Mouse (Mus musculus): ENCODE measurements at regions not wholly inside any gene's neighbourhood (a gene's known extent, or its start where the extent isn't known, plus 50 kb on each side); places are given as distances from the start of the nearest gene placed in this dataset.

GRCm38 (mm10) chr11:35065959-35066414, 55.0 kb upstream of the Slit3 start:
- no peak for DNase-seq

GRCm38 (mm10) chr11:35057791-35058190, 63.2 kb upstream of the Slit3 start:
- no peak for DNase-seq

- no peak for DNase-seq
These were observed 65.4 kb upstream of the Slit3 start for GRCm38 (mm10) chr11:35055496-35056125.

- DNase-seq: no peak
These were observed 67.4 kb upstream of the Slit3 start for GRCm38 (mm10) chr11:35053613-35053950.

GRCm38 (mm10) chr11:35052856-35053612, 68.0 kb upstream of the Slit3 start:
- no peak for DNase-seq

- no peak for DNase-seq
These were observed 71.3 kb upstream of the Slit3 start for GRCm38 (mm10) chr11:35049663-35050215.

- no peak for DNase-seq
These were observed 76.4 kb upstream of the Slit3 start for GRCm38 (mm10) chr11:35044659-35045058.

- DNase-seq: no peak
These were observed 96.6 kb upstream of the Slit3 start for GRCm38 (mm10) chr11:35024448-35024847.

- DNase-seq: no peak
These were observed 97.2 kb upstream of the Slit3 start for GRCm38 (mm10) chr11:35023813-35024212.

GRCm38 (mm10) chr11:35021990-35022625, 98.9 kb upstream of the Slit3 start:
- DNase-seq: no peak

- no peak for DNase-seq
These were observed 104.0 kb upstream of the Slit3 start for GRCm38 (mm10) chr11:35016998-35017397.

- DNase-seq: no peak
These were observed 109.2 kb upstream of the Slit3 start for GRCm38 (mm10) chr11:35011521-35012476.

- no peak for DNase-seq
These were observed 114.1 kb upstream of the Slit3 start for GRCm38 (mm10) chr11:35006773-35007567.

- no peak for DNase-seq
These were observed 115.9 kb upstream of the Slit3 start for GRCm38 (mm10) chr11:35005143-35005542.

- DNase-seq: no peak
These were observed 116.6 kb upstream of the Slit3 start for GRCm38 (mm10) chr11:35004431-35004830.

GRCm38 (mm10) chr11:35003956-35004355, 117.1 kb upstream of the Slit3 start:
- DNase-seq: no peak

- no peak for DNase-seq
These were observed 123.1 kb upstream of the Slit3 start for GRCm38 (mm10) chr11:34997906-34998305.

GRCm38 (mm10) chr11:34995515-34995914, 125.5 kb upstream of the Slit3 start:
- no peak for DNase-seq

- DNase-seq: no peak
These were observed 138.1 kb upstream of the Slit3 start for GRCm38 (mm10) chr11:34982775-34983457.

- DNase-seq: no peak
These were observed 140.8 kb upstream of the Slit3 start for GRCm38 (mm10) chr11:34980210-34980609.

GRCm38 (mm10) chr11:34977861-34978260, 143.2 kb upstream of the Slit3 start:
- DNase-seq: no peak

All from thymus, postnatal 14 days (tissue).